Mouse (Mus musculus): ENCODE measurements around the gene Sppl3.
A peak's percentile ranks its signal among the peaks of the same experiment; 100 is the strongest.

Sppl3 gene

GRCm38 (mm10) chr5:115037099-115037498 is 26.2 kb downstream of the Sppl3 start:
- DNase-seq (ENCODE audit: low read depth, low spot score): no peak

GRCm38 (mm10) chr5:115040756-115041155 is 29.8 kb downstream of the Sppl3 start:
- DNase-seq (ENCODE audit: low read depth, low spot score): no peak

GRCm38 (mm10) chr5:115043626-115044025 is 32.7 kb downstream of the Sppl3 start:
- DNase-seq (ENCODE audit: low read depth, low spot score): no peak

GRCm38 (mm10) chr5:115045146-115045677 is 34.3 kb downstream of the Sppl3 start:
- DNase-seq (ENCODE audit: low read depth, low spot score): peak; percentile 78

- peak; percentile 70 for DNase-seq (ENCODE audit: low read depth, low spot score)
These were observed 38.8 kb downstream of the Sppl3 start for GRCm38 (mm10) chr5:115049692-115050091.

GRCm38 (mm10) chr5:115050776-115051175 is 39.8 kb downstream of the Sppl3 start:
- peak; percentile 85 for DNase-seq (ENCODE audit: low read depth, low spot score)

- no peak for DNase-seq (ENCODE audit: low read depth, low spot score)
These were observed 41.6 kb downstream of the Sppl3 start for GRCm38 (mm10) chr5:115052546-115052945.

- DNase-seq (ENCODE audit: low read depth, low spot score): no peak
These were observed 43.0 kb downstream of the Sppl3 start for GRCm38 (mm10) chr5:115053791-115054396.

- DNase-seq (ENCODE audit: low read depth, low spot score): no peak
These were observed 44.5 kb downstream of the Sppl3 start for GRCm38 (mm10) chr5:115055418-115055817.

- no peak for DNase-seq (ENCODE audit: low read depth, low spot score)
These were observed 46.2 kb downstream of the Sppl3 start for GRCm38 (mm10) chr5:115057153-115057552.

- no peak for DNase-seq (ENCODE audit: low read depth, low spot score)
These were observed 47.8 kb downstream of the Sppl3 start for GRCm38 (mm10) chr5:115058584-115059297.

- peak; percentile 24 for DNase-seq (ENCODE audit: low read depth, low spot score)
These were observed 49.2 kb downstream of the Sppl3 start for GRCm38 (mm10) chr5:115060067-115060695.

- DNase-seq (ENCODE audit: low read depth, low spot score): no peak
These were observed 50.0 kb downstream of the Sppl3 start for GRCm38 (mm10) chr5:115060977-115061376.

GRCm38 (mm10) chr5:115062566-115062965 is 51.6 kb downstream of the Sppl3 start:
- no peak for DNase-seq (ENCODE audit: low read depth, low spot score)

- DNase-seq (ENCODE audit: low read depth, low spot score): no peak
These were observed 52.5 kb downstream of the Sppl3 start for GRCm38 (mm10) chr5:115063391-115063790.

- no peak for DNase-seq (ENCODE audit: low read depth, low spot score)
These were observed 55.3 kb downstream of the Sppl3 start for GRCm38 (mm10) chr5:115066245-115066644.

- peak; percentile 35 for DNase-seq (ENCODE audit: low read depth, low spot score)
These were observed 57.9 kb downstream of the Sppl3 start for GRCm38 (mm10) chr5:115068671-115069421.

GRCm38 (mm10) chr5:115069611-115070010 is 58.7 kb downstream of the Sppl3 start:
- no peak for DNase-seq (ENCODE audit: low read depth, low spot score)

- DNase-seq (ENCODE audit: low read depth, low spot score): no peak
These were observed 59.5 kb downstream of the Sppl3 start for GRCm38 (mm10) chr5:115070457-115070856.

GRCm38 (mm10) chr5:115071096-115071901 is 60.4 kb downstream of the Sppl3 start:
- no peak for DNase-seq (ENCODE audit: low read depth, low spot score)

- no peak for DNase-seq (ENCODE audit: low read depth, low spot score)
These were observed 61.2 kb downstream of the Sppl3 start for GRCm38 (mm10) chr5:115072143-115072542.

Data from R1 (cell line).